Mouse (Mus musculus) forebrain, embryonic 12.5 days (tissue): ENCODE results near the gene Mfsd5. TPM values are rescaled to one million over a fixed set of nuclear protein-coding genes. Genes with fewer than 3 reads are reported as not detected.

ENCODE experiments used
- ATAC-seq: fragments of 200-750 bp; cut with Nextera tagmentation; 2 replicates; pipeline ENCODE4 v1.8.0; 2017; ENCODE audit warnings: moderate TSS enrichment; ENCODE audit not compliant: low FRiP score
- H3K27ac ChIP-seq: fragments of 300-500 bp; sonication (generic); 2 replicates; pipeline ENCODE4 v1.5.1; 2016; ENCODE audit warnings: mild to moderate bottlenecking
- H3K27me3 ChIP-seq: fragments of 300-500 bp; sonication (generic); 2 replicates; pipeline ENCODE4 v1.6.1; 2016; ENCODE audit warnings: mild to moderate bottlenecking
- H3K36me3 ChIP-seq: fragments of 300-500 bp; sonication (generic); replicated peaks from 2 replicates; pipeline ENCODE4 v1.6.1; 2016; ENCODE audit warnings: mild to moderate bottlenecking
- H3K4me1 ChIP-seq: fragments of 300-500 bp; sonication (generic); 2 replicates; pipeline ENCODE4 v1.6.1; 2016
- H3K4me2 ChIP-seq: fragments of 300-500 bp; sonication (generic); 2 replicates; pipeline ENCODE4 v1.6.1; 2016; ENCODE audit warnings: mild to moderate bottlenecking, moderate library complexity
- H3K4me3 ChIP-seq: fragments of 300-500 bp; sonication (generic); replicated peaks from 2 replicates; pipeline ENCODE4 v1.5.1; 2016; ENCODE audit warnings: mild to moderate bottlenecking
- H3K9ac ChIP-seq: fragments of 300-500 bp; sonication (generic); 2 replicates; pipeline ENCODE4 v1.6.1; 2016; ENCODE audit warnings: mild to moderate bottlenecking
- H3K9me3 ChIP-seq: fragments of 300-500 bp; sonication (generic); 2 replicates; pipeline ENCODE4 v1.6.1; 2016
- WGBS: fragments of 180-500 bp; shearing (Covaris S2); methylation state at CpG from one replicate; pipeline ENCODE4 v1.1.7; 2016; 5-methylcytosine and 5-hydroxymethylcytosine counted together
- polyA plus RNA-seq: library from polyadenylated mRNA; unstranded; fragments of >200 nt; fragmentation: Nextera tagmentation; extraction: Ambion mirVana; gene quantifications from 2 replicates; pipeline ENCODE4 v1.2.1, GENCODE M21; 2016

Gene Mfsd5
- polyA plus RNA-seq, 1 experiment from 2014 or later, result 50.5 TPM

- Histone ChIP-seq H3K36me3 (no peaks in the 10 kb centered on the region), H3K4me2 (no peak overlapping the region), H3K9ac (no peak overlapping the region), H3K9me3 (no peaks in the 10 kb centered on the region), H3K4me3 (no peak overlapping the region), H3K4me1 (peaks cover 10% of the 10 kb centered on the region), H3K27ac (no peak overlapping the region), H3K27me3 (peaks cover 22% of the 10 kb centered on the region)
- ATAC-seq, result no peak
- 18% methylated on average over 3 of the region's 3 CpGs for WGBS
These were observed 7.8 kb upstream of the Mfsd5 start for GRCm38 (mm10) chr15:102271441-102271840.

- no peak overlapping the region for H3K9ac ChIP-seq
- 77% methylated on average over 6 of the region's 6 CpGs for WGBS
- H3K27ac ChIP-seq, result no peak overlapping the region
- no peak for ATAC-seq
- no peaks in the 10 kb centered on the region for H3K9me3 ChIP-seq
- H3K36me3 ChIP-seq, result no peaks in the 10 kb centered on the region
- no peak overlapping the region for H3K4me3 ChIP-seq
- peaks cover 22% of the 10 kb centered on the region for H3K27me3 ChIP-seq
- H3K4me2 ChIP-seq, result no peak overlapping the region
- H3K4me1 ChIP-seq, result peaks cover 14% of the 10 kb centered on the region
These were observed 5.1 kb upstream of the Mfsd5 start for GRCm38 (mm10) chr15:102273982-102274716.

- WGBS, result 35% methylated on average over 7 of the region's 7 CpGs
- peaks cover 18% of the 10 kb centered on the region for H3K4me1 ChIP-seq
- peak overlapping the region; percentile 73 for H3K27ac ChIP-seq
- peaks cover 18% of the 10 kb centered on the region for H3K36me3 ChIP-seq
- H3K4me3 ChIP-seq, result peak overlapping the region; percentile 92
- ATAC-seq, result peak; percentile 24; the same call in 1 of the 2 replicates
- no peaks in the 10 kb centered on the region for H3K27me3 ChIP-seq
- peak overlapping the region; percentile 93 for H3K4me2 ChIP-seq
- peak overlapping the region; percentile 88 for H3K9ac ChIP-seq
- H3K9me3 ChIP-seq, result no peaks in the 10 kb centered on the region
These were observed 545 bp upstream of the Mfsd5 start for GRCm38 (mm10) chr15:102278726-102279091.

GRCm38 (mm10) chr15:102279783-102280520 lies 698 bp downstream of the Mfsd5 start:
- Histone ChIP-seq H3K27ac (peak overlapping the region; percentile 73), H3K9me3 (no peaks in the 10 kb centered on the region), H3K9ac (peak overlapping the region; percentile 88), H3K4me2 (peak overlapping the region; percentile 93), H3K4me1 (peaks cover 18% of the 10 kb centered on the region), H3K4me3 (peak overlapping the region; percentile 92), H3K27me3 (no peaks in the 10 kb centered on the region), H3K36me3 (peaks cover 18% of the 10 kb centered on the region)
- 28% methylated on average over 13 of the region's 13 CpGs for WGBS
- ATAC-seq, result peak; percentile 34; the same call in 1 of the 2 replicates

- no peak for ATAC-seq
- H3K9ac ChIP-seq, result 0 out of 2 replicates have a peak overlapping the region, but pooled peaks have one; percentile 88
- no peaks in the 10 kb centered on the region for H3K9me3 ChIP-seq
- no peaks in the 10 kb centered on the region for H3K27me3 ChIP-seq
- H3K4me1 ChIP-seq, result peaks cover 18% of the 10 kb centered on the region
- no peak overlapping the region for H3K27ac ChIP-seq
- peak overlapping the region; percentile 92 for H3K4me3 ChIP-seq
- WGBS, result 98% methylated on average over 19 of the region's 19 CpGs
- H3K4me2 ChIP-seq, result peak overlapping the region; percentile 93
- H3K36me3 ChIP-seq, result peaks cover 18% of the 10 kb centered on the region
These were observed 1.4 kb downstream of the Mfsd5 start for GRCm38 (mm10) chr15:102280623-102281022.

- H3K4me3 ChIP-seq, result no peak overlapping the region
- no peaks in the 10 kb centered on the region for H3K9me3 ChIP-seq
- H3K4me2 ChIP-seq, result no peak overlapping the region
- H3K27me3 ChIP-seq, result no peaks in the 10 kb centered on the region
- no peak overlapping the region for H3K27ac ChIP-seq
- 92% methylated on average over 8 of the region's 8 CpGs for whole genome bisulfite sequencing
- ATAC-seq, result no peak
- no peak overlapping the region for H3K9ac ChIP-seq
- H3K4me1 ChIP-seq, result peaks cover 18% of the 10 kb centered on the region
- peaks cover 18% of the 10 kb centered on the region for H3K36me3 ChIP-seq
These were observed 3.4 kb downstream of the Mfsd5 start for GRCm38 (mm10) chr15:102282463-102283292.

- Histone ChIP-seq H3K9me3 (no peaks in the 10 kb centered on the region), H3K4me2 (no peak overlapping the region), H3K27ac (no peak overlapping the region), H3K4me3 (no peak overlapping the region), H3K36me3 (peaks cover 18% of the 10 kb centered on the region), H3K9ac (no peak overlapping the region), H3K27me3 (no peaks in the 10 kb centered on the region), H3K4me1 (peaks cover 18% of the 10 kb centered on the region)
- 79% methylated on average over 3 of the region's 3 CpGs for WGBS
- ATAC-seq, result no peak
These were observed 4.4 kb downstream of the Mfsd5 start for GRCm38 (mm10) chr15:102283648-102284047.

- Histone ChIP-seq H3K4me1 (no peaks in the 10 kb centered on the region), H3K36me3 (0 out of 2 replicates have a peak, but pooled peaks cover 2% of the 10 kb centered on the region), H3K4me3 (no peak overlapping the region), H3K27ac (no peak overlapping the region), H3K9ac (no peak overlapping the region), H3K9me3 (no peaks in the 10 kb centered on the region), H3K27me3 (no peaks in the 10 kb centered on the region), H3K4me2 (no peak overlapping the region)
- ATAC-seq, result no peak
These were observed 8.1 kb downstream of the Mfsd5 start for GRCm38 (mm10) chr15:102287395-102287794.

GRCm38 (mm10) chr15:102295633-102296367 lies 16.5 kb downstream of the Mfsd5 start, which contains the start of gene Espl1:
TSS of gene Espl1 (plus strand) at chr15:102296266.
- peaks cover 29% of the 10 kb centered on the region for H3K36me3 ChIP-seq
- 0 out of 2 replicates have a peak within 1 kb of the TSS, but pooled peaks have one; percentile 31 for H3K27ac ChIP-seq
- no peaks in the 10 kb centered on the region for H3K9me3 ChIP-seq
- peak within 1 kb of the TSS; percentile 68 for H3K4me3 ChIP-seq
- no peaks in the 10 kb centered on the region for H3K27me3 ChIP-seq
- peak; percentile 99 for ATAC-seq
- peak within 1 kb of the TSS; percentile 63 for H3K9ac ChIP-seq
- H3K4me1 ChIP-seq, result peaks cover 12% of the 10 kb centered on the region
- WGBS, result 7% methylated on average over 25 of the region's 25 CpGs
- H3K4me2 ChIP-seq, result peak within 1 kb of the TSS; percentile 93

GRCm38 (mm10) chr15:102296368-102297006 lies 17.2 kb downstream of the Mfsd5 start:
- Histone ChIP-seq H3K4me3 (peak overlapping the region; percentile 68), H3K4me1 (peaks cover 12% of the 10 kb centered on the region), H3K36me3 (peaks cover 36% of the 10 kb centered on the region), H3K4me2 (peak overlapping the region; percentile 93), H3K27me3 (no peaks in the 10 kb centered on the region), H3K27ac (no peak overlapping the region), H3K9ac (peak overlapping the region; percentile 63), H3K9me3 (no peaks in the 10 kb centered on the region)
- 4% methylated on average over 24 of the region's 24 CpGs for WGBS
- ATAC-seq, result peak; percentile 70

- Histone ChIP-seq H3K9me3 (no peaks in the 10 kb centered on the region), H3K27ac (no peak overlapping the region), H3K27me3 (no peaks in the 10 kb centered on the region), H3K4me3 (no peak overlapping the region), H3K4me2 (no peak overlapping the region), H3K4me1 (no peaks in the 10 kb centered on the region), H3K9ac (no peak overlapping the region), H3K36me3 (peaks cover 87% of the 10 kb centered on the region)
- 97% methylated on average over 6 of the region's 6 CpGs for WGBS
- no peak for ATAC-seq
These were observed 23.3 kb downstream of the Mfsd5 start for GRCm38 (mm10) chr15:102302542-102302941.
